Mouse (Mus musculus) lung, postnatal 25 days (tissue): ENCODE data around the gene Zfp790.
A peak's percentile ranks its signal among the peaks of the same experiment; 100 is the strongest.

ENCODE experiments used
- DNase-seq: peaks from one replicate; pipeline ENCODE4 v3.0.0; 2022; ENCODE audit warnings: low spot score

Zfp790 gene

GRCm38 (mm10) chr7:29815910-29816429 lies at the start of gene Zfp790:
Zfp790 (plus strand) TSS chr7:29816114.
- peak; percentile 95 for DNase-seq

GRCm38 (mm10) chr7:29767058-29767686 lies 48.7 kb upstream of the Zfp790 start:
- DNase-seq: peak; percentile 87

DNA sequence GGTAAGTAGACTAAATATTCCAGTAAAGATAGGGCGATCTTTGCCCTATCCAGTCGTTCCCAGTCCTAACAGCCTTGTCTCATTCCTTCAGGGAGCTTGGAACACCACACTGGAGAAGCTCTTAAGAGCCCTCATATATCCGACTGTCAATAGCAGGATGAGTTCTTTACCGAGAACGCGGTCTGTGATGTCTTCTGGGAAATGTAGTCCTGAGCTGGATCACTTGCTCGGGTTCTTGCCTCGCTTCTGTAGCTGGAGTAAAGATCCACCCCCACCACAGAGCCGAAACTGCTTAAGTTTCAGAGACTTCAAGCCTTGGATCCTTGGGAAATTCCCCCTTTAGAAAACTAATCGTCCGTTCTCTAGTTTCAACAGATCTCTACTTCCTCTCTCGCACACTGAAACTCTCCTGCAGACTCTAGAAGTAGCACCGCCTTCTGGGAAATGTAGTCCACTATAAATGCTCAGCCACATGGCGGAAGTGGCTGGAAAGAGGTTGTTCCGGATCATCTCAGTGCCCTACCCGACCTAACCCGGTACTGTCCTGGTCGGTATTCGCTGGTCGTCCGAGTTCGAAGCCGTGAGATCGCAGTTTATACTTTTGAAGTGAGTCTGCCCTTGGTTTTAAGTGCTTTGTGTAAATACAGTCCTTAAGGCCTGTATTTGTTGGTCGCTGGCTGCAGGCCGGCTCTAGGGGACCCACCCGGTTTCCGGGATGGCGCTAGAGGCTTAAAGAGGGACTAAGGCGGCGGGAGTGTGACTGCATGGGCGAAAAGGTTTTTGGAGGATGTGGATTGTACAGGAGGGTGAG lies 47.6 kb upstream of the Zfp790 start, which contains the start of gene Zfp84:
Zfp84 (plus strand) TSS at position 463 of the 811 bp plus-strand sequence.
- DNase-seq: peak; percentile 96

- DNase-seq: no peak
Measured at GRCm38 (mm10) chr7:29768980-29769379, 46.9 kb upstream of the Zfp790 start.

- DNase-seq: no peak
Measured at GRCm38 (mm10) chr7:29773503-29773902, 42.4 kb upstream of the Zfp790 start.

DNA sequence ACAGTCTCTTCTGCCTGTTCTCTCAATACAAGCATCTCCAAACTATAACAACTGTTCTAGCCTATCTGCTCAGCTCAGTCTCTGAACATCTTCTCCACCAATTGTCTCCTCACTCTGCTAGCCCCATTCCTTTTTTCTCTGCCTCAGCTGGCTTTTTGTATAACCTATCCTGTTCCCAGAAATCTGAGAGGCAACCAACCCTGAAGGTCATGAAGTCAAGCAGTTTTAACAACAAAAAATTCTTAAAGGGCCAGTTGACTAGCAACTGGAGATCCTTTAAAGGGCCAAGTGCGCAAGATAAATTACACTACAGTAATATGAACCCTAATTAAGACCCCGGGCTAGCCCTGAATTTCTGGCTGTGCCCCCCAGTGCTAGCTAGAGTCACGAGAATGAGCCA lies 41.5 kb upstream of the Zfp790 start:
- DNase-seq: no peak

- DNase-seq: no peak
Measured at GRCm38 (mm10) chr7:29776568-29776967, 39.3 kb upstream of the Zfp790 start.

- DNase-seq: no peak
Measured at GRCm38 (mm10) chr7:29777372-29777771, 38.5 kb upstream of the Zfp790 start.

DNA sequence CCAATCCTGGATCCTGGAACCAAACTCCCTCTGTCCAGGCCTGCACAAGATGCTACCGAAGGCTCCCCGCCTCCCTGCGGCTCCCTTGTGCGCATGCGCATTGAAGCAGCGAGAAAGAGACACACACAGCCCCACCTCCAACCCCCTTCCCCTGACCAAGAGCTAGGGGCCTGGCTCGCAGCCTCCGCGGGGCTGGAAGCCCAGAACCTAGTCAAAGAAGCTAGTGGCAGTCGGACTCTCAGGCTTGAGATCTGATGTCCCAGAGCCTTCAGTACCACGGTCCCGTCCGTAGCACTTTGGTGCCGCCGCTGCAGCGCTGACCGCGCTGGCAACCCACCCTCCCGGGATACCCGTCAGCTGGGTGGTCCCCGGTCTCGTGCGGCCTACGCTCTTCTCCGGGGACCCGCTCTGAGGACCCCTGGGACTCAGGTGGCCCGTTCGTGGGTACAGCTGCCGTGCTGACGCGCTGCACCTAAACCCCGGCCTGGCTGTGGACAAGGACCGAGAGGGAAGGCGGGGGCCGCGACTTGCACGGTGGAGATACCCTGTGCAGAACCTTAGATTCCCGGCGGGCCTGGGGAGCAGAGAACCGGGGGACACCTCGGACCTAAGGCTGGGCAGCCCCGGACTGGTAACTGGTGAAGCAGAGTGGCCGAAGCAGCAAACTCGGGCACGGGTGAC lies 31.9 kb upstream of the Zfp790 start, which contains the start of gene Zfp30:
Zfp30 (plus strand) TSS at position 128 of the 681 bp plus-strand sequence.
- DNase-seq: peak; percentile 74

DNA sequence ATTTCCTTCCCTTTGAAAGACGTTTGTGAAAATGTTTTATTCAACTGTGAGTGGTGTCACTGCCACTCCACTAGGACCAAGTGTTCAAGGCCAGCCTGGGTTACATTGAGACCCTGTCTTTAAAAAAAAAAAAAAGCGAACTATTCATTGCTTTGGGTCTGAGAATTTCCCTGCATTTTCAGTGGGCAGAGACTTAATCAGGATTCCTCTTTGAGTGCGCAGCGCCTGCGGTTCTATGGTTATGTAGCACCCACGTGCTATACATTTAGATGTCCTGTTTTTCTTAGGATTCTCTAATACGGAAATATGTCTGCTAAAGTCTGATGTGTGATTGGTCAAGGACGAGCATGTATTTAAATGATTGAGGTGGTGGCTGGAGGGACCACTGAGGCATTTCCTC lies 30.9 kb upstream of the Zfp790 start:
- DNase-seq: no peak

- no peak for DNase-seq
Measured at GRCm38 (mm10) chr7:29785888-29786287, 30.0 kb upstream of the Zfp790 start.

GRCm38 (mm10) chr7:29792906-29793305 lies 23.0 kb upstream of the Zfp790 start:
- no peak for DNase-seq

- DNase-seq: no peak
Measured at GRCm38 (mm10) chr7:29807046-29807445, 8.9 kb upstream of the Zfp790 start.

DNA sequence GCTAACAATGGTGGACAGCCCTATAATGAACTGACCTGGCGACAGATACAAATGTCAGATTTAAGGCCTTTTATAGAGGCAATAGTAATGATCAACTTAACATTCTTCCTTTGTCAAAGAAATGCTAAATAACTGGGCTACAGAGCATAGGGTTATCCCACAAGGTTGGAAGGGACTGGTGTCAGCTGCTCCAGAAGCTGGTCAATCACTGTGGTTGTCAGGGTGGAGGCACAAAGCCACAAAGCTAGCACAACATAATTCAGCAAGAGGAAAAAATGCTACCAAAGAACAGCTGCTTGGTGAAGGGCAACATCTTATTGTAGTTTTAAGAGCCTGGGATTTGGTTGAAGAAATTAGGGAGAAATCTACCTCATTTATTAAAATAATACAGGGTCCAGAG lies 3.7 kb upstream of the Zfp790 start:
- DNase-seq: no peak

DNA sequence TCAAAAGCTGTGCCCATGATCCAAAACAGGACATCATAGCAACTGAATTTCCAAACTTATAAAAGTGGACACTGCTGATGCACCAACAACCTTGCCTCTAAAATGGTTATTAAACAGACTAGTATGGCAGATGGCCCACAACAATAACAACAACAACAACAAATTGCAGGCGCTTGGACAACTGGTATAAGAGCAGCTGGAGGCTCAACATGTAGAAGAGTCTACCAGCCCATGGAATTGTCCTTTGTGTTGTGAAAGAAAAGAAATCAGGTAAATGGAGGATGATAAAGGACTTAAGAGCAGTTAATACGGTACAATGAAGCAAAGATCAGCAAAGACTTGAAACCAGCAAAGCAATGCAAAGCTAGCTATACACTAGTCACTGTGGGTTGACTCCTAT lies 1.5 kb upstream of the Zfp790 start:
- no peak for DNase-seq

DNA sequence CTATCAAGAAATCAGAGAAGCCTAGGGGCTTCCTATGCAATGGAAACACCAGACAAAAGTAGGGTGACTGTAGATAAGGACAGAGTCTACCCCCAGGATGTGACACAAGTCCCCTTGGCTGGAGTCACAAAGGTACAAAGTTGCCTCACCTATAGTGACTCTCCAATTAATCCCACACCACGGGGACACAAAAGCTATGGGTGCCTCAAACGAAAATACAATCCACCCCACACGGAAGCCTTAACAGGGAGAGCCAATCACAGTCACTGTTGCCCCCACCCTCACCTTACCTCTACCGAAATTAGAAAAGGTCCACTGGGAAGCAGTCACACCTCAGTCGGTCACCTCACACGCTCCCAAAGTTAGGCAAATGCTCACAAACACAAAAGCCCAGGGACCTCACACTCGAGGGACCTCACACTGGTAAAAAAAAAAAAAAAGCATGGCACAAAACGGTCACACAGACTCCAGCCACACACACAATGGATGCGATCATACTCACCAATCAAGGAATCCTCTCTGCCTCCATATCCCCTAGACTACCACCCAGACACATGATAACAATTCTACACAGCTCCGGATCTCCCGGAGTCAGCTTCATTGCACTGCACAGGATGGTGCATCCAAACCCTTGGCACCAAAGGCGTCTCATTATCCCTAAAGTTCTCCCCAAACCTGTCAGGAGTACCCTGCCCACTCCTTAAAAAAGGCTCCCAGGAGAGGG lies 691 bp upstream of the Zfp790 start:
- no peak for DNase-seq

DNA sequence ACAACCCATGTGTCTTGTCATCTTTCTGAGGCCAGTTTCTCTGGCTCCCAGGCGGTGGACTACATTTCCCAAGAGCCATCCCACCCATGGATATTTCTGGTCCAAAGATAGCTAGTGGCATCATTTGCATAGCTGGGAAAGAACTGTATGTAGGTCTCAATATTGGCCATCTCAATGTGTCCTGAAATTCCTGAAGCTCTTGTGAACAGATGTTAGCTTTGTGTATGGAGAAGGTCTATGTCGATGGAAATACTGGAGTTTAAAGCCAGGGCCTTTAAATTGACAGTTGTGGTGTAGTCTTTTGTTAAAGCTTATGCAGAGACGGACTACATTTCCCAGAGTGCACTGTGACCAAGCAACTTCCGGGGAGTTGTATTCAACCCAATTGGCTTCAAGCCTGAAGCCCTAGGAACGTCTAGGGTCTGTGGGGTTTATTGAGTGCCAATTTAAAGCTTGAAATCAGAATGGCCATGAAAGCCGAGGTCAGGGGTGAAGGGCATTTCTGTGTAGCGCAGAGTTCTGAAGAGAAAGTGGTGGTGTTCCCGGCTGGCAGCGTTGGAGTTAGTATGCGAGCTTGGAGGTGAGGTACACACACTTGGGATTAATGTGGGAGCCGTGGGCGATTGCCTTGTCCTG lies 2.8 kb downstream of the Zfp790 start:
- peak; percentile 81 for DNase-seq

DNA sequence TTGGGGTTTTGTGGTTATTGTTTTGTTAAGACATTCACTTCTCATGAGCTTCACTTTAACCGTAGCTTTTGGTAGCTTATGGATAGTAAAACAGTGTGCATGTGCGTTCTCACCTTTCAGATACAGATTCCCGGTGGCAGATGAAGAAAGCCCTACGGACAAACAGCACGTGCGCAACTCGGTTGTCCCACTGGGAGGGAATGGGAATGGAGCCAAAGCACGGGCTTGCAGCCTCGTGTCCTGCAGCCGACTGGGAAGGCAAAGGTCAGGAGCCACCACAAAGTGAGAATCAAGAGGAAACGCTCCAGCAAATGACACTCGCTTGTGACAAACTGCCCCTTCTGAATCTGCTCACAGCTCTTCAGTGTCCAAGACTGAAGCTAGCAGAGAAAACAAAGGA lies 12.1 kb downstream of the Zfp790 start:
- DNase-seq: no peak

- no peak for DNase-seq
Measured at GRCm38 (mm10) chr7:29829804-29830203, 13.9 kb downstream of the Zfp790 start.

DNA sequence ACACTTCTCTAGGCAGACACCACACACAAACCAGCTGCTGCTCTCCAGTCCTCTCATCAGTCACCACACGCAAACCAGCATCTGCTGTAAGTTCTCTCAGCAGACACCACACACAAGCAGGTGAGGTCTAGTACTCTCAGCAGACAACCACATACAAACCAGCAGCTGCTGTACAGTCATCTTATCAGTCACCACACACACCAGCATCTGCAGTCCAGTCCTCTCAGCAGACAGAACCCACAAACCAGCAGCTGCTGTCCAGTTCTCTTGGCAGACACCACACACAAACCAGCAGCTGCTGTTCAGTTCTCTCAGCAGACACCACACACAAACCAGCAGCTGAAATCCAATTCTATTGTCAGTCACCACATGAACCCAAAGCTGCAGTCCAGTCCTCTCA lies 20.9 kb downstream of the Zfp790 start:
- DNase-seq: no peak

- no peak for DNase-seq
Measured at GRCm38 (mm10) chr7:29839256-29839655, 23.3 kb downstream of the Zfp790 start.
